Mouse (Mus musculus): ENCODE measurements around the gene Zp2. TPM values are rescaled to one million over a fixed set of nuclear protein-coding genes. Genes with fewer than 3 reads are reported as not detected.

The Zp2 gene
- polyA plus RNA-seq, 1 experiment from 2014 or later: not detected

DNA sequence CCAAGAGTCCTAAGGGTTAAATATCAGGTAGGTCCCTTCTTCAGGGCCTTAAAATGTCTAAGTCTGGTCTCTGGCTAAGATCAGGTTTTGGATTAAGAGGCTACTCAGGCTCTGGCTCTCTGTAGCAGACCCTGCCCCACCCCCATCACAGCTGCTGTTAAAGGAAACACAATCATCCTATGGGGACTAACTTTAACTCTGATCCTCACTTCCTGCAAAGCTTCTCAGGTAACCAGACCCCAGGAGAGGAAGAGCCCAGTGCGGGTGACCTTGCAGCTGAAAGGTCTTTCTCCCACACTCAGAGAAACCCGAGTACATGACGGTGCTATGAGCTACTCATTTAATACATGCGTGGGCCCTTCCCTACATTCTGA lies 17.4 kb downstream of the Zp2 start:
- no peaks in the 10 kb centered on the region for H3K36me3 ChIP-seq
- H3K4me3 ChIP-seq: no peak overlapping the region
- peak; percentile 45; the same call in 1 of the 2 replicates for ATAC-seq (ENCODE audit: insufficient number of reproducible peaks, insufficient read depth, low FRiP score, low TSS enrichment, low read depth)
- no peak overlapping the region for H3K4me2 ChIP-seq
- 11% methylated on average over 4 of the region's 4 CpGs for WGBS
- no peaks in the 10 kb centered on the region for H3K9me3 ChIP-seq
- H3K27me3 ChIP-seq: no peaks in the 10 kb centered on the region
- H3K27ac ChIP-seq: peak overlapping the region; percentile 60; the same call in 1 of the 2 replicates
- peaks cover 29% of the 10 kb centered on the region for H3K4me1 ChIP-seq
- no peak overlapping the region for H3K9ac ChIP-seq

DNA sequence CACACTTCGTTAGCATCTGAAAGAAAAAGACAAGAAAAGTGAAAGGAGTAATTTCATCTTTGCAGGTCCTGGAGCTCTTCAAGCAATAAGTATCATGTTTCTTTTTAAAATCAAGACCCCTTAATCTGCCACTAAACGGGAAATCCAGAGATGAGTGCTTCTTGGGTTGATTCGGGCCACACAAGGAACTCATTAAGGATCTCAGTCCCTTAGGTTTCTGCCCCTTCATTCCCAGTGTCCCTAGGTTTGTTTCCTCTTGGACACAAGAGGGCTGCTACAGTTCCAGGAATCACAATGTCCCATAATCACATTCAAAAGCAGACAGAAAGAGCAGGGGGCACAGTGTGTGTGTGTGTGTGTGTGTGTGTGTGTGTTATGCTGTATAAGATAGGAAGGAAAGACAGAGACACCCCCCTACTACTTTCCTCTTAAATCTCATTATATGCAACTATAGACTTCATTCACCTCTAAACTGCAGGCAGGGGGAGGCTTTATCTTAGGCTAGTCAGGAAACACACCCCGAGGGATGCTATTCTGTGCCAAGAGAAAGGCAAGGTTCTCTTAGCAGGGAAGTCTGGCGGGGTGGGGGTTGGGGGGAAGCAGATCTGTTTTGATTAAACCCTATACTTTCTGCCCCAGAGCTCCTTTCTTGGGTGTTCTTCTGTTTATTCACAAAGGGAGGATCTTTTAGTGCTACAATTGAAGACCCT lies 18.0 kb downstream of the Zp2 start:
- no peak overlapping the region for H3K9ac ChIP-seq
- 2% methylated on average over 5 of the region's 5 CpGs for WGBS
- H3K4me1 ChIP-seq: peaks cover 29% of the 10 kb centered on the region
- no peak overlapping the region for H3K4me2 ChIP-seq
- H3K27me3 ChIP-seq: no peaks in the 10 kb centered on the region
- H3K36me3 ChIP-seq: no peaks in the 10 kb centered on the region; the same call in 1 of the 2 replicates
- ATAC-seq (ENCODE audit: insufficient number of reproducible peaks, insufficient read depth, low FRiP score, low TSS enrichment, low read depth): peak; percentile 33; the same call in 1 of the 2 replicates
- H3K4me3 ChIP-seq: no peak overlapping the region
- H3K27ac ChIP-seq: peak overlapping the region; percentile 60; the same call in 1 of the 2 replicates
- no peaks in the 10 kb centered on the region for H3K9me3 ChIP-seq

DNA sequence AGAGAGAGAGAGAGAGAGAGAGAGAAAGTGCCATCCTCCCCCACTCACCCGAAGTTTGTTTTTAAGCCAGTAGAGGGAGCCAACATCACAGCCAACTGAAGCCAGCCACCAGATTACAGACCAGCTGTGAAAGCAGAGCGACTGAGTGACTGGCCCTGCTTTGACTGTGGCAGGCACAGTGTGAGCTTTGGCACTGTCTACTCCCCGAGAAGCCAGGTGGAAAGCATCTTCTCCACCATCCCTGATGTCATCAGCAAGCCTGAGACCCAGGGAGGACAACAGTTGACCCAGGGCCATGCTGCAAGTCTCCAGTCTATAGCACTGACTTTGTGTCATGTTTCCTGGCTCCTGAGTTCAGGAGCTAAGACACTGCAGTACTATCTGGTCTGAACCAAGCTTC lies 20.2 kb downstream of the Zp2 start:
- no peak overlapping the region for H3K27ac ChIP-seq
- H3K27me3 ChIP-seq: no peaks in the 10 kb centered on the region

DNA sequence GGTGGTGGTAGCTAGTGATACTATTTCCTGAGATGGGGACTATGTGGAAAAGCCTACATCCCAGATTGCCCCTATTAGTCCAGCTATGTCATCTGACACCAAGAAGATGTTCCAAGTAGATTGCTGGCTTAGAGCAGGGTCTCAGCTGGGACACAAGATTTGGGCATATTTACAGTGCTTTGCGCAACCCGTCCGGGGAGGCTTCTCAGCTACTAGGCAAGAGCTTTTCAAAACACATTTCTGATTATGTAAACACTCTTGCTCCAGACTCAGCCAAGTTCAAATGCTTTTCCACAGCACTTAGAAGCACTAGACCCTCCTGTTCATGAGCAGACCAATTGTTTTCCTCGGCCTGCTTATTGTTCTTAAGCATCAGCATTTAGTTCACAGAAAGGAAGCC lies 21.3 kb downstream of the Zp2 start:
- H3K27ac ChIP-seq: no peak overlapping the region
- no peaks in the 10 kb centered on the region for H3K9me3 ChIP-seq
- no peak overlapping the region for H3K4me2 ChIP-seq
- peaks cover 29% of the 10 kb centered on the region for H3K4me1 ChIP-seq
- no peaks in the 10 kb centered on the region for H3K27me3 ChIP-seq
- 70% methylated on average over 4 of the region's 4 CpGs for WGBS
- no peak for ATAC-seq (ENCODE audit: insufficient number of reproducible peaks, insufficient read depth, low FRiP score, low TSS enrichment, low read depth)
- H3K9ac ChIP-seq: no peak overlapping the region
- no peak overlapping the region for H3K4me3 ChIP-seq
- peaks cover 17% of the 10 kb centered on the region for H3K36me3 ChIP-seq

More for the DNA sequence above, 20.2 kb downstream of the Zp2 start:
- no peaks in the 10 kb centered on the region for H3K9me3 ChIP-seq
- no peak overlapping the region for H3K4me2 ChIP-seq
- ATAC-seq (ENCODE audit: insufficient number of reproducible peaks, insufficient read depth, low FRiP score, low TSS enrichment, low read depth): no peak; the same call in 1 of the 2 replicates
- peaks cover 15% of the 10 kb centered on the region for H3K36me3 ChIP-seq
- H3K9ac ChIP-seq: no peak overlapping the region
- peaks cover 29% of the 10 kb centered on the region for H3K4me1 ChIP-seq
- no peak overlapping the region for H3K4me3 ChIP-seq
- 0% methylated on average over 3 of the region's 3 CpGs for WGBS

DNA sequence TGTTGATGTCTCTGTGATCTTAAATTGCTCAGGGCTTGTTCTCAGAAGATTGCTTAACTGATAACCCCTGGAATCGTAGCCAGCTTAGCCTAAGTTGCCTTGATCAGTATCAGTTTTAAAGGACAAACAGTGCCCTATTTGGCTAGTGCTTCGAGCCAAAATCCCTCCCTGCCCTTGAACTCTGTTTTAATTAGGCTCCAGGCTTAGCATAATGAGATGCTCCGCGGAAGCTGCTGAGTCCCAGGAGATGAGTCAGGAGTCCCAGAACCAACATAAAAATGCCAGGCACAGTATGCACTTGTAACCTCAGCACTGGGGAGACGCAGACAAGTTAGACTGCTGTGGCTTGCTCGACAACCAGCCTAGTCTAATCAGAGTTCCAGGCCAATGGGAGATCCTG lies 27.6 kb downstream of the Zp2 start:
- 26% methylated on average over 6 of the region's 6 CpGs for WGBS

DNA sequence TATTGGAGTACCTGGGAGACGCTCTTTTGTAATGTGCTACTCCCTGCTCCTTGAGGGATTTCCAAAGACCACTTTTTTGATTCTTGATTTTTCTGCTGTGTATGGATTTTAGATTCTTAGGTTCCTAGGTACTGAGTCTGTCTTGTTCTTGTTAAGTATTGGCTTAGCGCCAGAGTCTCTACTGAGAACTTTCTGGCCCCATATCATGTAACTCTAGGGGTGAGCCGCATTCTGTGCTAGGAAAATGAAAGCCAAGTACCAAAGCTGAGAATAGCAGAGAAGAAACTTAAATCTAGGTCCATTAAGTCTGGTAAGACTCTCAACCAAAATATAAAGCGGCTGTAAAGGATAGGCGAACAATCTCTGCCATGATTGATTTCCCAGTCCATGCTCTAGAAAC lies 28.1 kb downstream of the Zp2 start:
- no peak for ATAC-seq (ENCODE audit: insufficient number of reproducible peaks, insufficient read depth, low FRiP score, low TSS enrichment, low read depth)
- H3K27ac ChIP-seq: peak overlapping the region; percentile 28; the same call in 1 of the 2 replicates
- WGBS: 51% methylated on average over 5 of the region's 5 CpGs

More for the DNA sequence above, 27.6 kb downstream of the Zp2 start:
- H3K9me3 ChIP-seq: no peaks in the 10 kb centered on the region
- ATAC-seq (ENCODE audit: insufficient number of reproducible peaks, insufficient read depth, low FRiP score, low TSS enrichment, low read depth): no peak
- no peak overlapping the region for H3K4me2 ChIP-seq
- no peak overlapping the region for H3K9ac ChIP-seq
- no peak overlapping the region for H3K4me3 ChIP-seq
- H3K27me3 ChIP-seq: no peaks in the 10 kb centered on the region
- peaks cover 29% of the 10 kb centered on the region for H3K36me3 ChIP-seq
- H3K27ac ChIP-seq: peak overlapping the region; percentile 28; the same call in 1 of the 2 replicates
- peaks cover 13% of the 10 kb centered on the region; the same call in 1 of the 2 replicates for H3K4me1 ChIP-seq

DNA sequence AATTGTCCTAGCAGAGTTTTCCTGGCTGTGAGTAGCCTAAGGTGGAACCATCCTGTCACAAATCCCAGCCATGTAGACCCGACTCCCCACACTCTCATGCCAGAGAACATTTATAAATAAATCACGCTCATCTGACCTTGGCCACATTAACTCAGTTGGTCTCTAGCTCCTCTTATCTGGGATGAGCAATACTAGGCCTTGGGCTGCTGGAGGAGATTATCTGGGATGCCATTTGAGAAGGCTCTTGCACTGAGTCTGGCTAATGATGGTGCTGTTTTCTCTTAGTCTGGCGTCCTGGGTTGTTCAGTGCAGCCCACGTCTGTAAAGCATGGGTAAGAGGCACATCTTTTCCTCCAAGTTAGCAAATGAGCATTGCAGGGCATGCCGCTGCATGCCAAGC lies 35.4 kb downstream of the Zp2 start:
- 67% methylated on average over 5 of the region's 5 CpGs for WGBS
- H3K4me3 ChIP-seq: no peak overlapping the region
- H3K4me2 ChIP-seq: no peak overlapping the region
- no peaks in the 10 kb centered on the region for H3K9me3 ChIP-seq
- no peak overlapping the region for H3K9ac ChIP-seq
- H3K4me1 ChIP-seq: no peaks in the 10 kb centered on the region
- peaks cover 14% of the 10 kb centered on the region for H3K36me3 ChIP-seq
- no peaks in the 10 kb centered on the region for H3K27me3 ChIP-seq
- H3K27ac ChIP-seq: no peak overlapping the region
- ATAC-seq (ENCODE audit: insufficient number of reproducible peaks, insufficient read depth, low FRiP score, low TSS enrichment, low read depth): no peak

More for the DNA sequence above, 28.1 kb downstream of the Zp2 start:
- Histone ChIP-seq H3K9me3 (no peaks in the 10 kb centered on the region), H3K9ac (no peak overlapping the region), H3K36me3 (peaks cover 28% of the 10 kb centered on the region), H3K27me3 (no peaks in the 10 kb centered on the region), H3K4me3 (no peak overlapping the region), H3K4me2 (no peak overlapping the region), H3K4me1 (peaks cover 13% of the 10 kb centered on the region; the same call in 1 of the 2 replicates)

DNA sequence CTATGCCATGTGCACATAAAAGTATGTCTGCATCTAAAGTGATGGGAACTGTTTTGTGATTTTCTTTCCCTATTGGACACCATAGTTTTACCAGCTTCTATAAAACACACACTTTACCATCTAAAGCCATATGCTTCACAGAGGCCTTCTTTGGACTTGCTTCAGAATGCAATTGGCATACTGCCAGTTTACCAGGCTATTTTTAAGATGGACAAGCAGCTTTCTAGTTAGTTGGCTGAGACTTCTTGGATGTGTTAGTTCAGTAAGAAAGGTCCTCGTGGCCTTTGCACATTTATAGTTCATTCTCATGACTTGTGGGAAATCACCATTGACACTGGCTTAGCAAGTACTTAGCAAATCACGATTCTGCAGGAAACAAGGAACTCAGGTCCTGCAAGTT lies 38.7 kb downstream of the Zp2 start:
- Histone ChIP-seq H3K9me3 (no peaks in the 10 kb centered on the region), H3K9ac (no peak overlapping the region), H3K4me2 (no peak overlapping the region), H3K36me3 (0 out of 2 replicates have a peak, but pooled peaks cover 7% of the 10 kb centered on the region), H3K27ac (no peak overlapping the region), H3K27me3 (no peaks in the 10 kb centered on the region), H3K4me3 (no peak overlapping the region), H3K4me1 (peaks cover 8% of the 10 kb centered on the region; the same call in 1 of the 2 replicates)
- ATAC-seq (ENCODE audit: insufficient number of reproducible peaks, insufficient read depth, low FRiP score, low TSS enrichment, low read depth): no peak
- 69% methylated on average over 2 of the region's 2 CpGs for WGBS

DNA sequence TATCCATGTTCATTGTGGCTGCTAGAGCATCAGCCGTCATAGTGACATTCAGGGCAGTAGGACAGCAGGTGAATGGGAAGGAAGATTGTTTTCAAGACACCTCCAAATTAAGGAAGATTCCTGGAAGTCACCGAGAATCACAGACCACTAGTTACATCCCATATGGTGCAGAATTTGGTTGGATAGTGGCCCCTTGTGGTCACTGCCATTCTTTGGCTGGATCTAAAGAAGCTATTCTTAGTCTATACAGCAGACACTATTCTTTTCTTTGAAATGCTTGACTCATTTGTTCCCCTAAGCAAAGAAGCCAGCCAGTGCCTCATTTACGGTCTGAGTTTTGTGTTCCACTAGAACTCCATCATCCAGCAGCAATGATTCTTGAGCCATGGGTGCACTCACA lies 40.1 kb downstream of the Zp2 start:
- H3K9ac ChIP-seq: no peak overlapping the region
- 0 out of 2 replicates have a peak, but pooled peaks cover 4% of the 10 kb centered on the region for H3K36me3 ChIP-seq
- H3K27me3 ChIP-seq: no peaks in the 10 kb centered on the region
- 62% methylated on average over 3 of the region's 3 CpGs for WGBS
- H3K4me1 ChIP-seq: peaks cover 8% of the 10 kb centered on the region; the same call in 1 of the 2 replicates
- no peak overlapping the region for H3K4me2 ChIP-seq
- no peak overlapping the region for H3K27ac ChIP-seq
- no peaks in the 10 kb centered on the region for H3K9me3 ChIP-seq
- no peak overlapping the region for H3K4me3 ChIP-seq
- ATAC-seq (ENCODE audit: insufficient number of reproducible peaks, insufficient read depth, low FRiP score, low TSS enrichment, low read depth): no peak

DNA sequence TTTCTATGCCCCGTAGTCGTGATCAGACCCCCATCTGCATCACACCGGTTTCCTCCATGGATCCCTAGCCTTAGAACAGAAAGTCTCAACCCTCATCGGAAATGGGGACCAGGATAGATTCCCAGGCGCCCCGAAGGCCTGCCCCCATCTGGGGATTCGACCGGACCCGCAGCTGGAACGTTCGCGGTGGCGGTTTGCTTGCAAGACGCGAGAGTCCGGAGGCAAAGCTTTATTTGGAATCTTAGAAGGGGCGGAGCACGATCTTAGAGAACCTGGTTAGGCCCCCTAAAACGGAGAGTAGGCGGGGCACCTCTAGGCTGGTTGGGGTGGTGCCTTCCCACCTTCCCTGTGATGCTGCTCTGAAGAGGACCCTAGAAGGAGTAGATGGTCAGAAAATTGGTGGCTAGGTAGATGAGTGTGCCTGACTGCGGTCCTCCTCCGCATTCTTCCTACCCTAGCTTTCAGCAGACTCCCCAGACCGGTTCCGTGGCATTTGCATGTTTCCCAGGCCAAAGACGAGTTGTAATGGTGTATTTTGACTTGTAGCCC lies 42.0 kb downstream of the Zp2 start:
- Histone ChIP-seq H3K9ac (peak overlapping the region; percentile 75), H3K27ac (0 out of 2 replicates have a peak overlapping the region, but pooled peaks have one; percentile 48), H3K27me3 (no peaks in the 10 kb centered on the region), H3K4me2 (peak overlapping the region; percentile 93), H3K36me3 (0 out of 2 replicates have a peak, but pooled peaks cover 4% of the 10 kb centered on the region), H3K4me3 (peak overlapping the region; percentile 69), H3K9me3 (no peaks in the 10 kb centered on the region), H3K4me1 (peaks cover 8% of the 10 kb centered on the region; the same call in 1 of the 2 replicates)
- ATAC-seq (ENCODE audit: insufficient number of reproducible peaks, insufficient read depth, low FRiP score, low TSS enrichment, low read depth): peak; percentile 61
- 3% methylated on average over 25 of the region's 25 CpGs for WGBS

DNA sequence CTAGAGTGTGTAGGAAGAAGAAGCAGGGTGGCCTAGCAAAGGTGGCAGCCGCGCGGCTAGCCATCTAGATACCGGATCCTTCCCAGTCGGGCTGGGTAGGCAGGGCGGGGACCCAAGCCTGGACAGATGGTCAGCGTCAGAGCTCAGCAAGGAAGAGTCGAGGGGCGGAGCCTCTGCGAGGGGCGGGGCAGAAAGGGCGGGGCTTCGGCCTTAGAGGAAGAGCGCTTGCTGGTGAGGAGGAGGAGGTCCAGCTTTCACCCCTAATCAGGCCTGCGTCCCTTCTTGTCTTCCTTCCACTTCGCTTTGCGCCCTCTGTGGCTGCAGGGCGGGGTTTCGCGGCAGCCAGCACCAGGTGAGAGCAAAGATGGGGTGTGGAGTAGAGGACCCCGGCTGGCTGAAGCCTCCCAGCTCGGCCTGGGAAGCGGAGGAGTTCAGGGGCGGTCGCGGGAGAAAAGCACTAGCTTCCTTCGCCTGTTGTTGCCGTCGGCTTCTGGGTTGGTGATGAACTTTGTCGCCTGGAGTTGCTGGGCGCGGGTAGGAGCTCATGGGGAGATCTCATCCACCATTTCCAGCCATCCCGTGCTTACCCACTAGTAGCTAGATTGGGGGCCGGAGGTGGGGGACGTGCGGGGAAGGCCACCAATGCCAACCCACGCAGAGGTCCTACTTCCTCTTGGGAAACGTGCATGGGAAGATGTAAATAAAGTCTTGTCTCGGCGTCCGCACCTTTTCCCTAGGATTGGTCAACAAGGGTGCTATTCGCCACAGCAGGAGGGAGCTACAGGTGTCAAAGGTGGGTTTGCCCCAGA lies 42.7 kb downstream of the Zp2 start, which contains the start of gene Tmem159:
Gene Tmem159 (plus strand): TSS at position 190 of the 809 bp plus-strand sequence.
- Histone ChIP-seq H3K9me3 (no peaks in the 10 kb centered on the region), H3K27ac (0 out of 2 replicates have a peak within 1 kb of the TSS, but pooled peaks have one; percentile 48), H3K27me3 (no peaks in the 10 kb centered on the region), H3K9ac (peak within 1 kb of the TSS; percentile 75), H3K4me3 (peak within 1 kb of the TSS; percentile 69), H3K4me2 (peak within 1 kb of the TSS; percentile 93), H3K36me3 (0 out of 2 replicates have a peak, but pooled peaks cover 4% of the 10 kb centered on the region), H3K4me1 (peaks cover 8% of the 10 kb centered on the region; the same call in 1 of the 2 replicates)
- WGBS: under 1% methylated on average over 42 of the region's 42 CpGs
- peak; percentile 81; the same call in 1 of the 2 replicates for ATAC-seq (ENCODE audit: insufficient number of reproducible peaks, insufficient read depth, low FRiP score, low TSS enrichment, low read depth)

Data from embryonic facial prominence, embryonic 13.5 days (tissue).